Comparison of ENCODE assay signal across 10 mouse cellular contexts in the genomic region with DNA sequence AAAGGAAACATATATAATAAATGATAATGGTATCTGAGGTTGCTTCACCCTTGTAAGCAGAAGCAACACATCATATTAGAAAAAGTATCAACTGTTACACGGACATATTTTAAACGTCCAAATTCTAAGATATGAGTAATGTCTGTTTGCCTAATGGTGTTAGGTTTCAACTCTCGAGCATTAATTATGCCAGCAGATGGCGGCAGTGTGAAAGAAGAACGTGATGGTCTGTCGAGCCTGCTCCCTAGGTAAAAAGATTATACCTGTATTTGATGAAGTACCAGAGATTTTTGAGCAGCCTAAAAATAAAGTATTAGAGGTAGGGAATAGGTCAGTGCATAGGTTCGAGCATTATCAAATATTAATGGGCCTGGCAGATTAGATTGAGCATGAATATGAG. TPM values are rescaled to one million over a fixed set of nuclear protein-coding genes. Genes with fewer than 3 reads are reported as not detected.
DNase-seq lines count a peak whose midpoint lies in the region; ATAC-seq and TF ChIP-seq lines count a peak whose summit lies in the region.
"Had no signal": no experiment of that assay in that cellular context is flagged by ENCODE, and none has a peak within 500 bp of the region (broad histone marks: within the 10 kb centered on the region; RNA-seq: fewer than 3 reads in every experiment).

No protein-coding gene starts in this region.

- no peak overlapping the region for H3K9ac ChIP-seq in neural tube, embryonic 15.5 days (replicated peaks)
- H3K9ac ChIP-seq in hindbrain, postnatal 0 days (replicated peaks; ENCODE audit: low read length) = no peak overlapping the region
- H3K9ac ChIP-seq: midbrain, embryonic 12.5 days had no signal

- peak; percentile 24 for DNase-seq in neural tube, embryonic 10.5 days (ENCODE audit: extremely low spot score, low spot score)
- peak; percentile 47 to 65 for DNase-seq in adrenal gland, adult 18-20 months (ENCODE audit: low spot score in 2 of 2)
- DNase-seq in embryo, embryonic 11 days = peak; percentile 64
- peak; percentile 70 for DNase-seq in hindbrain, postnatal 0 days (ENCODE audit: low spot score)
- peak; percentile 57 for DNase-seq in left cerebral cortex, postnatal 4 days
- DNase-seq in retina, adult 2 months (ENCODE audit: low read depth, low spot score) = peak; percentile 29
- DNase-seq in thymus, postnatal 36 days = peak; percentile 61 to 71

- 7% methylated on average over 7 of the region's 7 CpGs for WGBS in neural tube, embryonic 15.5 days
- WGBS in hindbrain, postnatal 0 days = 6% methylated on average over 7 of the region's 7 CpGs

- intact Hi-C loops in left cerebral cortex, postnatal 4 days (cut with DNase I) = loop anchor here (5.0 kb wide), 1 partner anchor 83 kb away; no protein-coding TSS in a partner anchor

- no peaks in the 10 kb centered on the region for H3K9me3 ChIP-seq in neural tube, embryonic 15.5 days (replicated peaks)
- H3K9me3 ChIP-seq in hindbrain, postnatal 0 days (ENCODE audit: low read length) = no peaks in the 10 kb centered on the region
- H3K9me3 ChIP-seq: midbrain, embryonic 12.5 days had no signal

- 0 out of 2 replicates have a peak, but pooled peaks cover 2% of the 10 kb centered on the region for H3K27me3 ChIP-seq in neural tube, embryonic 15.5 days (replicated peaks)
- H3K27me3 ChIP-seq in hindbrain, postnatal 0 days (ENCODE audit: insufficient read depth, low read length) = no peaks in the 10 kb centered on the region
- H3K27me3 ChIP-seq: midbrain, embryonic 12.5 days had no signal

- no peak overlapping the region for H3K4me2 ChIP-seq in neural tube, embryonic 15.5 days
- H3K4me2 ChIP-seq in hindbrain, postnatal 0 days (ENCODE audit: low read depth, low read length) = no peak overlapping the region
- H3K4me2 ChIP-seq: midbrain, embryonic 12.5 days had no signal

- H3K4me3 ChIP-seq in neural tube, embryonic 15.5 days (replicated peaks) = no peak overlapping the region
- no peak overlapping the region for H3K4me3 ChIP-seq in hindbrain, postnatal 0 days (ENCODE audit: low read length)
- H3K4me3 ChIP-seq: erythroblast, embryonic 14.5 days; midbrain, embryonic 12.5 days had no signal

- H3K27ac ChIP-seq in neural tube, embryonic 15.5 days (replicated peaks) = no peak overlapping the region
- H3K27ac ChIP-seq in hindbrain, postnatal 0 days = no peak overlapping the region
- H3K27ac ChIP-seq: midbrain, embryonic 12.5 days had no signal

- peak; percentile 76 for TF ChIP-seq CTCF in hindbrain, postnatal 0 days (IDR thresholded peaks at IDR 0.05; ENCODE audit: low read depth)

- H3K4me1 ChIP-seq in neural tube, embryonic 15.5 days = no peaks in the 10 kb centered on the region
- no peaks in the 10 kb centered on the region for H3K4me1 ChIP-seq in hindbrain, postnatal 0 days (ENCODE audit: insufficient read depth, low read length)
- H3K4me1 ChIP-seq: midbrain, embryonic 12.5 days had no signal

- no peak; the same call in 1 of the 2 replicates for ATAC-seq in neural tube, embryonic 15.5 days (ENCODE audit: low FRiP score)
- no peak for ATAC-seq in hindbrain, postnatal 0 days

- no peaks in the 10 kb centered on the region for H3K36me3 ChIP-seq in neural tube, embryonic 15.5 days
- H3K36me3 ChIP-seq in hindbrain, postnatal 0 days (ENCODE audit: insufficient read depth, low read length) = no peaks in the 10 kb centered on the region
- H3K36me3 ChIP-seq: midbrain, embryonic 12.5 days had no signal

RNA-seq across cellular contexts. Expression of a gene that starts 2.8 kb away (rescaled TPM):
- 0.17 and 0.59 TPM in 2 replicates for polyA plus RNA-seq in neural tube, embryonic 15.5 days (2015; fragmentation: Nextera tagmentation; extraction: Ambion mirVana)
- total RNA-seq in adrenal gland, adult 18-20 months (2021) = 10 to 100 TPM; 26.2 to 32.8 TPM
- total RNA-seq in hindbrain, postnatal 0 days (2014; rRNA removed) = 0.37 TPM in 1 of 2 replicates, not detected in the other
- polyA plus RNA-seq in hindbrain, postnatal 0 days (2015; fragmentation: Nextera tagmentation; extraction: Ambion mirVana) = 0.39 and 0.50 TPM in 2 replicates
- under 1 TPM; 0.40 to 0.70 TPM for total RNA-seq in left cerebral cortex, postnatal 4 days (2021)
- polyA plus RNA-seq: erythroblast, embryonic 14.5 days; midbrain, embryonic 12.5 days had no signal

RNA-seq across cellular contexts. Expression of a gene that starts 13.4 kb away (rescaled TPM):
- 33.6 and 38.2 TPM in 2 replicates for polyA plus RNA-seq in neural tube, embryonic 15.5 days (2015; fragmentation: Nextera tagmentation; extraction: Ambion mirVana)
- total RNA-seq in adrenal gland, adult 18-20 months (2021) = 10 to 100 TPM; 27.0 to 34.6 TPM
- 20.2 and 25.0 TPM in 2 replicates for total RNA-seq in hindbrain, postnatal 0 days (2014; rRNA removed)
- polyA plus RNA-seq in hindbrain, postnatal 0 days (2015; fragmentation: Nextera tagmentation; extraction: Ambion mirVana) = 25.7 and 25.8 TPM in 2 replicates
- 10 to 100 TPM; 47.3 to 50.4 TPM for total RNA-seq in left cerebral cortex, postnatal 4 days (2021)

RNA-seq across cellular contexts. Expression of a gene that starts 35.6 kb away (rescaled TPM):
- not detected in 2 replicates for polyA plus RNA-seq in neural tube, embryonic 15.5 days (2015; fragmentation: Nextera tagmentation; extraction: Ambion mirVana)
- not detected for total RNA-seq in adrenal gland, adult 18-20 months (2021)
- total RNA-seq in hindbrain, postnatal 0 days (2014; rRNA removed) = not detected in 2 replicates
- not detected in 2 replicates for polyA plus RNA-seq in hindbrain, postnatal 0 days (2015; fragmentation: Nextera tagmentation; extraction: Ambion mirVana)
- total RNA-seq in left cerebral cortex, postnatal 4 days (2021) = not detected
- polyA plus RNA-seq: erythroblast, embryonic 14.5 days; midbrain, embryonic 12.5 days had no signal

RNA-seq across cellular contexts. Expression of a gene that starts 47.7 kb away (rescaled TPM):
- polyA plus RNA-seq in neural tube, embryonic 15.5 days (2015; fragmentation: Nextera tagmentation; extraction: Ambion mirVana) = not detected in 2 replicates
- total RNA-seq in adrenal gland, adult 18-20 months (2021) = not detected
- total RNA-seq in hindbrain, postnatal 0 days (2014; rRNA removed) = not detected in 2 replicates
- polyA plus RNA-seq in hindbrain, postnatal 0 days (2015; fragmentation: Nextera tagmentation; extraction: Ambion mirVana) = not detected in 2 replicates
- not detected for total RNA-seq in left cerebral cortex, postnatal 4 days (2021)
- polyA plus RNA-seq: erythroblast, embryonic 14.5 days; midbrain, embryonic 12.5 days had no signal

RNA-seq across cellular contexts. Expression of a gene that starts 54.3 kb away (rescaled TPM):
- polyA plus RNA-seq in neural tube, embryonic 15.5 days (2015; fragmentation: Nextera tagmentation; extraction: Ambion mirVana) = 34.0 and 46.2 TPM in 2 replicates
- 100 to 1,000 TPM; 114 to 141 TPM for total RNA-seq in adrenal gland, adult 18-20 months (2021)
- total RNA-seq in hindbrain, postnatal 0 days (2014; rRNA removed) = 87.4 and 109 TPM in 2 replicates
- polyA plus RNA-seq in hindbrain, postnatal 0 days (2015; fragmentation: Nextera tagmentation; extraction: Ambion mirVana) = 33.6 and 35.3 TPM in 2 replicates
- 10 to 100 TPM; 54.4 to 58.7 TPM for total RNA-seq in left cerebral cortex, postnatal 4 days (2021)

Comparison
In these comparisons a context has a peak if more than half of its experiments do, and no peak if none do; other contexts are left out.
1. RNA of a gene that starts 2.8 kb away (total RNA-seq): 26.2 to 32.8 TPM in adrenal gland, adult 18-20 months; 0.40 to 0.70 TPM in left cerebral cortex, postnatal 4 days and 0.37 TPM in hindbrain, postnatal 0 days; every median in the first group is over 10 times any median in the second.
2. Peak in every context shown above with its lines, with median percentiles within 50 percentile points of each other: DNase-seq.